Mouse (Mus musculus) T-helper 1 cell (primary cell): ENCODE results near the gene Zfp663.

Experiments
- in situ Hi-C: fragments of 300-600 bp; cut with MboI, MseI; formaldehyde crosslinking; loops from one replicate; pipeline ENCODE4 v1.15.1; 2025; ENCODE audit warnings: high pct_unique_total_duplicates

Zfp663 gene

DNA sequence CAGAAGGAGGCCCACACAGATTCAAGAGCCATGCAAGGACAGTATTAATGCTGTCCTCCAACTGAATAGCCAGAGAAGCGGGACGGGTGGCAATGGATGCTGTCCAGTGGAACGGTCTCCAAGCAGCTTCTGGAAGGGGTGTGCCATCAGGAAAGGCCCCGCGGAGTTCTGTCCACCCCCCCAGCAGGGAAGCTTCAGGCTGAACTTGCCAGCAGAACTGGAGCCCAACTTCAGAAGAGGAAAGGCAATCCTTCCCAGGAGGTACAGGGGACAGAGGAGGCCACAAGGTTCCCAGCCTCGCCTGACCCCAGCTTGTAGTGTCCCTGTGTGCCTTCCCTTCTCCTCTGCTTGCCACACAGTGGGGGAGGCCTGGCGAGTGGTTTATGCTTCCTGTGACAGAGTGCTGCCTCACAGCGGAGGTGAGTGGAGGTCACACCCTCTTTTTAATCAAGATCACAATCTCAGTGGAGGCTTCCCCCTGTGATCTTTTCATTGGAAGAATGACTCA lies 47.1 kb downstream of the Zfp663 start:
- in situ Hi-C loops = loop anchor here (5.0 kb wide), 1 partner anchor 1236 kb away; no protein-coding TSS in a partner anchor

DNA sequence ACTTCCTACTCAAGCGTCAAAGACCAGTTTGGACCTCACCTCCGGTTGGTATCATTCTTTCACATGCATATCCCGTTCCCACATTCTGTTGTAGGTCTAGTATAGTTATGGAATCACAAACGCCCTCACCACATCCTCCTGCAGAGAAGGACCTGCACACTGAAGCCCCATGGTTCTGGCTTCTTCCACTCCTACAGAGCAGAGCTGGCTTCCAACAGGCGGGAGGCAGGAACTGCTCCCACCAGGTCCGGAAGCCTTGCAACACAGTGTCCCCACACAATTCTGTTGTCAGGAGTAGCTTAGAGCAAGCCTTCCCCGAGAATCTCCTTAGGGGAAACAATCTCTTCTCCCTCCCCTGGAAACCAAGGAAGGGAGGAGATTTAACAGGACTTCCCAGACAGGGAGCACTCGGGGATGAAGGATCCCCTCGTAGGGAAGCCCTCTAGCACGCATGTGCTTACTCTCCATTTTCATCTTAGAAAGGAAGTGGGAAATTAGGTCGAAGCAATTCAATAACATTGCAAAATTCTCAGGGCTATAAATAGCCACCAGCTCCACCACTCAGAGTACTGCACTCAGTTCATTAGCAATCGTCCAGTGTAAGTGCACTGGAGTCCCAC lies 47.9 kb downstream of the Zfp663 start:
- in situ Hi-C loops = loop anchor here (5.0 kb wide), 1 partner anchor 1237 kb away; no protein-coding TSS in a partner anchor

DNA sequence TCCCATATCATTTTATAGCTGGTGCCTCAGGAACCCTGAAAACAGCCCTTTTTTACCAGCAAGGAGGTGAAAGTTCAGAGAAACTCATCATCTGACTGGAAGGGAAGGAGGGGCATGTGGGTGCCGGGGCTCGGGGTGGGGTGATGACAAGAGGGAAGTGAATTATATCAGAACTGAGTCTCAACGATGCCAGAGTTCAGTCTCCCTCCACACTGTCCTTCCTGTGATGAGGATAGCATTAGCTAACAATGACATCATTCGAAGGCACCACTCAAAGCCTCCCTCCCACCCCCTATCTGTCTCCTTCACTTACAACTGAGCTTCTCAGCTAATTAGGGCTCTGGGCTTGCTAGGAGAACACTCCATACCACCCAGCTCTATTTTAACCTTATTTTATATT lies 49.0 kb downstream of the Zfp663 start:
- in situ Hi-C loops = no loop called here

DNA sequence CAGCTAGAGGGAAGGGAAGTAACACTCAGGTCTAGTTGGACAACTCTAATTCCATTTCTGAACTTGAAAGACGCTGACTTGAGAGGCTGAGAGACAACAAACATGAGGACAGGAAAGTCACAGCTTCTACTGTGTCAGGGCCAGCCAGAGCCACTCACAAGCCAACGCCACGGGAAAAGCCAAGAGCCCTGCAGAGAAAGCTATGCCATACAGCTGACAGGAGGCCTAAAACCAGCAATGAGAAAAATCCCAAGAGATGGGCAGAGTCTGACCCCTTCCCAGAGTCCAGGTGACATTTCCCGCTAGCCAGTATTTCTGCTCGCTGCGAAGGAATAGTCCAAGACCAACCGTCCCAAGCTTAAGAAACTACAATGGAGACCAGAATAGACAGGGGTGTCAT lies 49.6 kb downstream of the Zfp663 start:
- in situ Hi-C loops = no loop called here

DNA sequence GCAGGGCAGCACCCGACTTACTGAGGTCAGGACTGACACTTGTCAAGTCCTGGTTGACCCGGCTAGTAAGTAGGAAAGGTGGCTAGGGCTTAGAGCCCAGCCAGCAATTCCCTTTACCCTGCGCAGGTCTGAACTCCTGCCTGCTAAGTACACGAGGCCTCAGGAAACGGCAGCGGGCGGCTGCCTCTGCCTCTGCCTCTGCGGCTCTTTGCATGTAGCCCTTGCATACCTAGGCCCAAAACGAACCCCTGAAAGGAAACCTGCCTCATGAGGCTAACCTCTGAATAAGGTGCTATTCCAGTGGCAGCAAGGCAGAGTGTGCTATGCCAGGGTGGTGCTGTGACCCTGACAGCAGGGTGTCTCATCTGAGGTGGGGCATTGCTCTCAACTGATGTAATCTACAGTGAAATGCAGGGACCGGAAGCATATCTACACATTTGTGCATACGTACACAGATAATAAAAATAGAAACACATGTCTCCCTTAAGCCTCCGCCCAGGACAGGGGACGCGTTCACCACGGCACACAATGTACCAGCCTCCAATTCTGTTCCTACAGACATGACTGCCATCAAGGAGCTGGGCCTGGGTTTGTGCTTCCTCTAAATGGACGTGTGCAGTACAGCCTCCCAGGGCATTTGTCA lies 50.8 kb downstream of the Zfp663 start:
- in situ Hi-C loops = no loop called here

DNA sequence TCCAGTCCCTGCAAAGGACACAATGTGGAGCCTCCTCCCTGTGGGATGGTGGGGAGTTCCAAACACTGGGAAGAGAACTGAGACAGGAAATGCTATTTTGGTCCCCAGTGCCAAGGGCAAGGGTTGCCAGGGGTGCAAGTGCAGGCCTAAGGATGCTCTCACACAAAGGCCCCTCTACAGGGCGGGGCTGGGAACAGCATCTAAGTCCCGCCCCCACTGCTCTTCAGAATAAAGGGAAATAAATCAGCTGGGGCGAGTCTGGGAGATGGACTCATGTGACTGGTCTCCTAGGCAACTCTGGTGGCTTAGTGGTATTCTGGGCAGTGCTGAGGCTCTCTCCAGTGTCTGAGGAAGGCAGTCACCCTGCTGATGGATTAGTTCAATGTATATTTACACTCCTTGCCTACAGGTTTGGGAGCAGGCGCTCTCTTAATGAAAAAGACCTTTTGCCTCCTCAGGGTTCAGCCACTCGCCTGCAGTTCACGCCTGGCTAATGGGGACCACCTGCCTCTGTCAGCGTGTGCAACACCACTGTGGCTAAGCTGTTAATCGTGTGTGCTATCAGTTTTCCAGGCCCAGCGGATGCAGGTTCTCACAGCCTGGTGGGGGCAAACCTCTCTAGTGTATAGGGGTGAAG lies 51.6 kb downstream of the Zfp663 start:
- in situ Hi-C loops = no loop called here

DNA sequence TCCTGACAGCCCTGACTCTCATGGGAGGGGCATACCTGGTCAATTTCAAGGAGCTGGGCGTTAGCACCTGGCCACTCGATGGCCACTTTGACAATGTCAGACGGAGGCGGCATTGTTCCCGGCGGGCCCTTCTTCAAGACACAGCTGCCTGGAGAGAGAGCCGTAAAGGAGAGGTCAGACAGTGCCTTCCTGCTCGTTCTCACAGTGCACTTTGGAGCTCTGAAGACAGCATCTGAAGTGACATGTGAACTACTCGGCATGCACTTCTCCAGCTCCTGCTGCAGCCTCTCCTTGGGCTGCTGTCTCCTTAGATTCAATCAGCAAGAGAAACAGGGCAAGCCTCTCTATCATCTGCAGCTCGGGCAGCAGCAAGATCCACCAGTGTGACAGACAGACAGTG lies 52.3 kb downstream of the Zfp663 start:
- in situ Hi-C loops = no loop called here

DNA sequence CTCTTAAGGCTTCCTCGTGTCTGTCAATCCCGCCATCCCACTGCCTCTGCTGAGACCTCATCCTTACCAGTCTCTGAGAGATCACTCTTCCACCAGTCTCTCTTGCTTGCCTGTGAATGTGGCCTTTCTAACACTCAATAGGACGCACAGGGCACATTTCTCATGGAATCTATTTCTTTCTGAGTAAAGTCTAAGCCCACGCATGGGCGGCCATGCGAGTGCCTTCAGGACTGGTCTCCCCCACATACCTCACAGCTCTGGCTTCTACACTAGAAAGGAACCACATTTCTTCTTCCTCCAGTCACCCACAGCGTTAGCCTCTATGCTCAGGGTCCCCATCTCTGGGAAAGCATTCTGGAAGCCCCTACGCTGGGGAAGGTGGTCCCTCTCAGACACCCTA lies 54.3 kb downstream of the Zfp663 start:
- in situ Hi-C loops = no loop called here

DNA sequence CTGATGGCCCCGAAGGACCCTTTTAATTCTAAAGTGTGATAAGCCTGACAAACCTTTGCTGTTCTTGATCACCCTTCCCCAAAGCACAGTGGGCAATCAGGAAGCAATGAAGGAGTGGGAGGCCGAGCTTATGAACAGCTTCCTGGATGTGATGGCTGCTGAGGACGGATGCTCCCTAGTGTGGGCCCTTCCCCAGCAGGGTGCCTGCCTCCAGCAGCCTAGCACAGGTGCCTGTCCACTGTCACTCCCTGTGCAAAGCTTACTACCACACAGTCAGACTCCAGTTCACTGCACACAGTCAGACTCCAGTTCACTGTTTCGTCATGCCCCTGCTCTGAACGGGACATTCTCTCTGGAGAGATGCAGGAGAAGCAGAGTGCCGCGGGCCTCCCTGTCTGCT lies 56.1 kb downstream of the Zfp663 start:
- in situ Hi-C loops = no loop called here

DNA sequence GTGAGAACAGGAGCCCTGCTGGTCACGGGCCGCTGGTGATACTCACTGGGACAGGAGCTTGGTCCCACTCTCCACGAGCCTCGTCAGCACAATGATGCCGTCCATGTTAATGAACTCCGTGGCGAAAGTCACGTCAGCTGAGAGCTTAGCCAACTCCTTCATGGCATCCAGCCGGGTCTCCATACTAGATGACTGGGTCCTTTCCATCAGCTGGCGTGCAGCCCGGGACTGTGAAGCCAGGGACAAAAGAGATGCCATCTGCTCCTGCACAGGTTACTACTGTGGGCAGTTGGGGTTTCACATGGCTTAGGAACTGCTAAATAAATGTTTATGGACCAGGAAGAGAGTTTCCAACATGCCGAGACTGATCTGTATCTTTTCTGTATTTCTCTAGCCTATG lies 57.0 kb downstream of the Zfp663 start:
- in situ Hi-C loops = no loop called here

DNA sequence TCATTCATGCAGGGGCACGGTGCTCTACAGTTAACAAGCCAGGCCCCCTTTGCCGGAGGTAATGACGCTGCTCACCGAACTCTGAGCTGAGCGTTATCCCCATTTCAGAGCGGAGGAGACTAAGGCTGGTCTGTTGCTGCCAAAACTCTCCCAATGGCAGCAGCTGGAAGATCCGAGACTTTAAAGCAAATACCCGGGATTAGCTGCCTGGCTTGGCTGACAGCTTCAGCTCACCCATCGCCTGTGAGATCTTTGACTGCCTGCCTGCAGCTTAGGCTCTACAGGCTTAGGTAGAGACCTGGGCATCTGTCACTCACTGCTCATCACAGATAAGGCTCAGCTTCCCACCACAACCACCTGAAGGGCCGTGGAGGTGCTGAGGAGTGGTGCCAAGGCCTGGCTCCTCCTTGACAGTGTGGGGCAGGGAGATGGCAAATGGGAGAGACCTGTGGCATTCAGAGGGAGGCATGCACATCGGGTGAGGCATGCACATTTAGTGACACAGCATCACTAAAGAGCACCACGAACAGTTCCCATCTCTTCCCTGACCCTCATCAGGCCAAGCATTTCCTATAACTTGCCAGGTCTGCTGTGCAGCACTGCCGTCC lies 57.6 kb downstream of the Zfp663 start:
- in situ Hi-C loops = no loop called here

DNA sequence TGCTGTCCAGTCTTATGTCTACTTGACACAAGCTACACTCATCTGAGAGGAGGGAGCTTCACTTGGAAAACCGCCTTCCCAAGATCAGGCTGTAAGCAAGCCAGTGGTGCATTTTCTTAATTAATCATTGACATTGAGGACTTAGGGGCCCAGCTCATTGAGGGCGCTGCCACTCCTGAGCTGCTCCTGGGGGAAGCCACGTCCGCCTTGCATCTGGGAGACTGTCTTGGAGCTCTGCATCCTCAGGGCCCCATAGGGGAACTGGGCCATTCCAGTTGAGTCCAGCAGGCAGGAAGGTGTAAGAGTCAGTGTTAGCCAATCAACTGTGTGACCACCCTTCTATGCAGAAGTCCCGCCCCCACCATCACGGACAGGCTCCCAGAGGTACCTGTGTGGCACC lies 60.7 kb downstream of the Zfp663 start:
- in situ Hi-C loops = no loop called here

DNA sequence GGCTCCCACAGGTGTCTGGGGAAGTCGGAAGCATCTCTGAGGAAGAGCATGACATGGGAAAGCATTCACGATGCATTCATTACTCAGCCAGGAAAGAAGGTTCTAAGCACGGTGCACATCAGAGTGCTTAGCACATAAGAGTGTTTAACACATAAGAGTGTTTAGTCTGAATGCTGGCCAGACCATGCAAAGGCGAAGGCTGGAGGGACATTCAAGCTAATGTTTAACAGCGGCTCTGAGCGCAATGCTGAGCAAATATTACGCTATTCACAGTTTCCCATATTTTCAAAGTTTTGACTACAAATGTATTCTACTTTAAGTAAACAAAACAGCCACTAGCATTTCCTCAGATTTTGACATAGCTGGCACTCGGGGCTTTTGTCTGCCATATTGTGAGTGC lies 63.1 kb downstream of the Zfp663 start:
- in situ Hi-C loops = no loop called here

DNA sequence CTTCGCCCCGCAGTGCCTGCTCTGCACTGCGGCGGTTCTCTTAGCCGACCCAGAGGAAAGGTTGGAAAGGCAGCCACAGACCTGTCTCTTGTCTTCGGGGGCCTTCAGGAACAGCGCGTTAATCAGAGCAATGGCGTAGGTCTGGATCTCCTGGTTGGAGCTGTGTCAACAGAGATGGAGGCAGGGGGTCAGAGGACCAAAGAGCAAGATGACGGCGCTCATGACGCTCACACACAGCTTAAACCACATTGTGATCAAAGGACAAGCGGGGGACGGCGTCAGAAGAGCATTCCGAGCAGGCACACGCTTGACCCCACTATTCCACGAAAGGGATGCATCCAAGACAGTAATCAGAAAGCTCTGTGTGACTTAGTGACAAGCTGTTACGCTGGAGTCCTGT lies 63.7 kb downstream of the Zfp663 start:
- in situ Hi-C loops = no loop called here

DNA sequence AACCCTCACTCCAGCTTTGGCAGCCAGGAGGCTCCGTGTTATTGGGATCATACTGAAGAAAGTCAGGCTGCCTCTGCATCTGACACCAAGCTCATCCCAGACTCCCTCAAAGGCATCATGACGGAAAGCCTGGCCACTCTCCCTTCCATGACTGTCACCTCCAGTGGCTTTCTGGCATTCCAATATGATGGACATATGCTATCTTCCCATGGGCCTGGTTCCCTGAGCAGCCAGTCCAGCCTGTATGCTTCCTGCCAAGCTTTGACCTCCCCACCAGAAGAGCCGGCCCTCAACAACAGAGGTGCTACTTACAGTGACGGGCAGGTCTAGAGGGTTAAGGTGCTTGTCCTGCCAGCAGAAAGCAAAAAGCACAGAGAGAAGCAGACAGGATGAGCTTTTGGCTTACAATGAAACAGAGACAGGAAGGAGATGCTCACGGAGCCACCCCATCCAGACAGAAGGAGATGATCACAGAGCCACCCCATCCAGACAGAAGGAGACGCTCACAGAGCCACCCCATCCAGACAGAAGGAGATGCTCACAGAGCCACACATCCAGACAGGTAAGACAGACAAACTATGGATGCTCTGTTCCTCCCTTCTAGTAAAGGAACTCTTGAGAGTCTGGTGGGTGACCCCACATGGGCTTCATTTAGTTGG lies 65.0 kb downstream of the Zfp663 start:
- in situ Hi-C loops = no loop called here

DNA sequence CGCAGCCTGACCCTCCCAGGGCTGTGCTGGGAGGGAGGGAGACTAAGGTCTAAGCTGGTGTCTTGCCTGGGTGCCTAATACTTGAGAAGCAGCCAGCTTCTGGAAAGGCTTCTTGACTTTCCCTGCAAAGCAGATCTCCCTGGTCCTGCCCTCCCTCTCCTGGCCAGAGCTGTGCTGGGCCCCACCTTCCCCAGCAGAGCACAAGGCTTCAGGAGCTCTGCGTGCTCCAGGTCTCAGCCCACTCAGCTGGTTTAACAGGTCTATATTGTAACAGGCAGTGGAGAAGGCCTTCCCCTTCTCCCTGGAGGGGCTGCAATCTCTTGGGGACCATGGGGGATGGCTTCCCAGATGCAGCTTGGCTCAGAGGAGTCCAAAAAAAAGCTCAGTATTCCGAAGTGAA lies 67.1 kb downstream of the Zfp663 start:
- in situ Hi-C loops = no loop called here
